Mouse (Mus musculus): ENCODE results near the gene P2rx4. TPM values are rescaled to one million over a fixed set of nuclear protein-coding genes. Genes with fewer than 3 reads are reported as not detected.

P2rx4 gene
- polyA plus RNA-seq, 1 experiment from 2014 or later = 8.6 TPM

GRCm38 (mm10) chr5:122705174-122705573 is 2.2 kb upstream of the P2rx4 start:
- H3K27ac ChIP-seq = no peak overlapping the region
- ATAC-seq (ENCODE audit: insufficient number of reproducible peaks, insufficient read depth, low FRiP score, low TSS enrichment) = no peak
- H3K9me3 ChIP-seq = no peaks in the 10 kb centered on the region
- no peak overlapping the region for H3K4me2 ChIP-seq (replicated peaks)
- H3K27me3 ChIP-seq = no peaks in the 10 kb centered on the region
- no peak overlapping the region for H3K9ac ChIP-seq
- H3K36me3 ChIP-seq = no peaks in the 10 kb centered on the region
- no peak overlapping the region for H3K4me3 ChIP-seq
- WGBS = 82% methylated on average over 3 of the region's 3 CpGs
- H3K4me1 ChIP-seq = peaks cover 5% of the 10 kb centered on the region

- ATAC-seq (ENCODE audit: insufficient number of reproducible peaks, insufficient read depth, low FRiP score, low TSS enrichment) = 0 out of 2 replicates have a peak, but pooled peaks have one; percentile 6
- peak overlapping the region; percentile 63 for H3K9ac ChIP-seq
- peak overlapping the region; percentile 70 for H3K4me2 ChIP-seq (replicated peaks)
- H3K9me3 ChIP-seq = no peaks in the 10 kb centered on the region
- no peaks in the 10 kb centered on the region for H3K36me3 ChIP-seq
- peaks cover 5% of the 10 kb centered on the region for H3K4me1 ChIP-seq
- H3K27ac ChIP-seq = no peak overlapping the region
- peak overlapping the region; percentile 63 for H3K4me3 ChIP-seq
- H3K27me3 ChIP-seq = no peaks in the 10 kb centered on the region
- 35% methylated on average over 5 of the region's 5 CpGs for WGBS
These were observed 448 bp upstream of the P2rx4 start for GRCm38 (mm10) chr5:122706917-122707275.

- H3K36me3 ChIP-seq = no peaks in the 10 kb centered on the region
- H3K4me3 ChIP-seq = no peak overlapping the region
- WGBS = 71% methylated on average over 6 of the region's 6 CpGs
- H3K9me3 ChIP-seq = no peaks in the 10 kb centered on the region
- no peaks in the 10 kb centered on the region for H3K27me3 ChIP-seq
- H3K27ac ChIP-seq = no peak overlapping the region
- no peak overlapping the region for H3K4me2 ChIP-seq (replicated peaks)
- ATAC-seq (ENCODE audit: insufficient number of reproducible peaks, insufficient read depth, low FRiP score, low TSS enrichment) = no peak
- peaks cover 5% of the 10 kb centered on the region for H3K4me1 ChIP-seq
- no peak overlapping the region for H3K9ac ChIP-seq
These were observed 1.5 kb downstream of the P2rx4 start for GRCm38 (mm10) chr5:122708819-122709218.

- H3K9ac ChIP-seq = no peak overlapping the region
- ATAC-seq (ENCODE audit: insufficient number of reproducible peaks, insufficient read depth, low FRiP score, low TSS enrichment) = no peak
- 72% methylated on average over 1 of the region's 1 CpGs for WGBS
- H3K4me1 ChIP-seq = no peaks in the 10 kb centered on the region
- H3K27ac ChIP-seq = no peak overlapping the region
- H3K4me2 ChIP-seq (replicated peaks) = no peak overlapping the region
- no peaks in the 10 kb centered on the region for H3K27me3 ChIP-seq
- H3K9me3 ChIP-seq = no peaks in the 10 kb centered on the region
- no peaks in the 10 kb centered on the region for H3K36me3 ChIP-seq
- H3K4me3 ChIP-seq = no peak overlapping the region
These were observed 8.4 kb downstream of the P2rx4 start for GRCm38 (mm10) chr5:122715723-122716122.

- Histone ChIP-seq H3K4me3 (no peak overlapping the region), H3K4me2 (replicated peaks) (no peak overlapping the region), H3K9ac (no peak overlapping the region), H3K9me3 (no peaks in the 10 kb centered on the region), H3K27me3 (no peaks in the 10 kb centered on the region), H3K4me1 (no peaks in the 10 kb centered on the region), H3K27ac (no peak overlapping the region), H3K36me3 (no peaks in the 10 kb centered on the region)
- no peak for ATAC-seq (ENCODE audit: insufficient number of reproducible peaks, insufficient read depth, low FRiP score, low TSS enrichment)
- WGBS = 99% methylated on average over 2 of the region's 2 CpGs
These were observed 9.4 kb downstream of the P2rx4 start for GRCm38 (mm10) chr5:122716793-122717192.

- 80% methylated on average over 7 of the region's 7 CpGs for WGBS
- ATAC-seq (ENCODE audit: insufficient number of reproducible peaks, insufficient read depth, low FRiP score, low TSS enrichment) = no peak
- Histone ChIP-seq H3K4me2 (replicated peaks) (no peak overlapping the region), H3K9me3 (no peaks in the 10 kb centered on the region), H3K4me1 (no peaks in the 10 kb centered on the region), H3K36me3 (no peaks in the 10 kb centered on the region), H3K4me3 (no peak overlapping the region), H3K27ac (no peak overlapping the region), H3K27me3 (no peaks in the 10 kb centered on the region), H3K9ac (no peak overlapping the region)
These were observed 11.1 kb downstream of the P2rx4 start for GRCm38 (mm10) chr5:122718400-122718799.

- Histone ChIP-seq H3K27ac (no peak overlapping the region), H3K4me3 (no peak overlapping the region), H3K4me2 (replicated peaks) (no peak overlapping the region), H3K36me3 (no peaks in the 10 kb centered on the region), H3K9me3 (no peaks in the 10 kb centered on the region), H3K9ac (no peak overlapping the region), H3K4me1 (no peaks in the 10 kb centered on the region), H3K27me3 (no peaks in the 10 kb centered on the region)
- no peak for ATAC-seq (ENCODE audit: insufficient number of reproducible peaks, insufficient read depth, low FRiP score, low TSS enrichment)
- WGBS = 96% methylated on average over 8 of the region's 8 CpGs
These were observed 11.8 kb downstream of the P2rx4 start for GRCm38 (mm10) chr5:122719168-122719567.

- ATAC-seq (ENCODE audit: insufficient number of reproducible peaks, insufficient read depth, low FRiP score, low TSS enrichment) = no peak
These were observed 18.1 kb downstream of the P2rx4 start for GRCm38 (mm10) chr5:122725453-122725852.

GRCm38 (mm10) chr5:122726068-122726467 is 18.7 kb downstream of the P2rx4 start:
- 0 out of 2 replicates have a peak, but pooled peaks have one; percentile 25 for ATAC-seq (ENCODE audit: insufficient number of reproducible peaks, insufficient read depth, low FRiP score, low TSS enrichment)

More at GRCm38 (mm10) chr5:122725453-122725852, 18.1 kb downstream of the P2rx4 start:
- Histone ChIP-seq H3K4me1 (no peaks in the 10 kb centered on the region), H3K27me3 (no peaks in the 10 kb centered on the region), H3K4me2 (replicated peaks) (no peak overlapping the region), H3K9ac (no peak overlapping the region), H3K27ac (no peak overlapping the region), H3K9me3 (no peaks in the 10 kb centered on the region), H3K4me3 (no peak overlapping the region), H3K36me3 (no peaks in the 10 kb centered on the region)
- 91% methylated on average over 13 of the region's 13 CpGs for WGBS

GRCm38 (mm10) chr5:122726595-122726994 is 19.3 kb downstream of the P2rx4 start:
- no peak overlapping the region for H3K27ac ChIP-seq
- 0 out of 2 replicates have a peak, but pooled peaks cover 3% of the 10 kb centered on the region for H3K4me1 ChIP-seq
- H3K4me2 ChIP-seq (replicated peaks) = no peak overlapping the region
- H3K27me3 ChIP-seq = no peaks in the 10 kb centered on the region
- 71% methylated on average over 5 of the region's 5 CpGs for WGBS
- H3K36me3 ChIP-seq = no peaks in the 10 kb centered on the region
- H3K9me3 ChIP-seq = no peaks in the 10 kb centered on the region
- no peak overlapping the region for H3K4me3 ChIP-seq
- peak overlapping the region; percentile 4; the same call in 1 of the 2 replicates for H3K9ac ChIP-seq
- ATAC-seq (ENCODE audit: insufficient number of reproducible peaks, insufficient read depth, low FRiP score, low TSS enrichment) = no peak

More at GRCm38 (mm10) chr5:122726068-122726467, 18.7 kb downstream of the P2rx4 start:
- Histone ChIP-seq H3K27me3 (no peaks in the 10 kb centered on the region), H3K27ac (no peak overlapping the region), H3K4me1 (no peaks in the 10 kb centered on the region), H3K9me3 (no peaks in the 10 kb centered on the region), H3K4me3 (no peak overlapping the region), H3K9ac (no peak overlapping the region), H3K36me3 (no peaks in the 10 kb centered on the region), H3K4me2 (replicated peaks) (no peak overlapping the region)
- WGBS = 19% methylated on average over 7 of the region's 7 CpGs

GRCm38 (mm10) chr5:122727096-122727495 is 19.8 kb downstream of the P2rx4 start:
- no peak overlapping the region for H3K4me3 ChIP-seq
- no peaks in the 10 kb centered on the region for H3K36me3 ChIP-seq
- 90% methylated on average over 7 of the region's 7 CpGs for WGBS
- H3K27ac ChIP-seq = no peak overlapping the region
- H3K4me1 ChIP-seq = peaks cover 8% of the 10 kb centered on the region
- H3K9ac ChIP-seq = no peak overlapping the region
- ATAC-seq (ENCODE audit: insufficient number of reproducible peaks, insufficient read depth, low FRiP score, low TSS enrichment) = no peak
- no peaks in the 10 kb centered on the region for H3K27me3 ChIP-seq
- no peak overlapping the region for H3K4me2 ChIP-seq (replicated peaks)
- H3K9me3 ChIP-seq = no peaks in the 10 kb centered on the region

GRCm38 (mm10) chr5:122730776-122731175 is 23.4 kb downstream of the P2rx4 start:
- Histone ChIP-seq H3K4me2 (replicated peaks) (no peak overlapping the region), H3K27ac (no peak overlapping the region; the same call in 1 of the 2 replicates), H3K9ac (no peak overlapping the region), H3K9me3 (no peaks in the 10 kb centered on the region), H3K36me3 (no peaks in the 10 kb centered on the region), H3K4me1 (peaks cover 19% of the 10 kb centered on the region), H3K27me3 (no peaks in the 10 kb centered on the region), H3K4me3 (no peak overlapping the region)
- WGBS = 82% methylated on average over 10 of the region's 10 CpGs
- no peak for ATAC-seq (ENCODE audit: insufficient number of reproducible peaks, insufficient read depth, low FRiP score, low TSS enrichment)

GRCm38 (mm10) chr5:122731321-122731720 is 24.0 kb downstream of the P2rx4 start:
- no peak overlapping the region for H3K9ac ChIP-seq
- H3K27ac ChIP-seq = peak overlapping the region; percentile 83
- H3K36me3 ChIP-seq = no peaks in the 10 kb centered on the region
- H3K4me1 ChIP-seq = peaks cover 19% of the 10 kb centered on the region
- no peak overlapping the region for H3K4me2 ChIP-seq (replicated peaks)
- no peak for ATAC-seq (ENCODE audit: insufficient number of reproducible peaks, insufficient read depth, low FRiP score, low TSS enrichment)
- H3K9me3 ChIP-seq = no peaks in the 10 kb centered on the region
- no peak overlapping the region for H3K4me3 ChIP-seq
- H3K27me3 ChIP-seq = no peaks in the 10 kb centered on the region
- 66% methylated on average over 8 of the region's 8 CpGs for WGBS
